Mouse (Mus musculus) erythroid progenitor cell, adult 5-6 weeks (primary cell): Measurements from ENCODE around the gene Car10. TPM values are rescaled to one million over a fixed set of nuclear protein-coding genes. Genes with fewer than 3 reads are reported as not detected.

Experiments used
- ATAC-seq: replicated peaks from 2 replicates; pipeline ENCODE4 v1.8.0; 2016; ENCODE audit warnings: moderate number of reproducible peaks, mild to moderate bottlenecking, moderate TSS enrichment, inconsistent platforms; ENCODE audit not compliant: poor library complexity, low FRiP score, severe bottlenecking
- total RNA-seq, 2 experiments: library from RNA; stranded (forward) in 1 of 2; stranded (reverse) in 1 of 2; fragments of 150-400 nt in 1 of 2; fragments of 186-747, 209-891 nt in 1 of 2; gene quantifications; 2 replicates each; pipeline versions ENCODE4 v1.2.3 to v1.2.4; 2015 to 2017; ENCODE audit warnings: low replicate concordance in 2 of 2

The Car10 gene
- total RNA-seq, 2 experiments from 2014 or later: not detected

GRCm38 (mm10) chr11:93144544-93144943, 46.7 kb downstream of the Car10 start:
- ATAC-seq: no peak

DNA sequence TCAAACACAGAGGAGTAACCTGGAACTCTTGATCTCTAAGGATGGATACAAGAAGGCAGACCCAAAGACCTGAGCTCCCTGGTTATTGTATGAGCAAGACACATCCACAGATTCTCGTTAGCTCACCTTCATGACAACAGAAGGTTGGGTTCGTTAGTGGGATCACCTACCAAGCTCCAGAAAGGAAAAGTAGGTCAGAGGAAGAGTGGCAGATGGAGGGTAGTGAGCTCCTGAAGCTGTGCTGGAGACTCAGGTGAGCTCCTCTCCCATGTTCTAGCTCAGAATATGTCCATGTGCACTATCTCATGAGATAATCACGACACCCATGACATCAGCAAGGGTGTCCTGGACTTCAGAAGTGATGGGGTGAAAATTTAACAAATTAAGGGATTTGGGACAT, 57.1 kb downstream of the Car10 start:
- ATAC-seq: no peak

GRCm38 (mm10) chr11:93172430-93172829, 74.6 kb downstream of the Car10 start:
- ATAC-seq: no peak

- no peak for ATAC-seq
Measured at GRCm38 (mm10) chr11:93173533-93174308, 75.9 kb downstream of the Car10 start.

- ATAC-seq: no peak
Measured at GRCm38 (mm10) chr11:93185477-93185876, 87.6 kb downstream of the Car10 start.

- no peak for ATAC-seq
Measured at GRCm38 (mm10) chr11:93186163-93186562, 88.3 kb downstream of the Car10 start.

GRCm38 (mm10) chr11:93188621-93189020, 90.8 kb downstream of the Car10 start:
- ATAC-seq: no peak

- ATAC-seq: no peak
Measured at GRCm38 (mm10) chr11:93200046-93200445, 102.2 kb downstream of the Car10 start.

- no peak for ATAC-seq
Measured at GRCm38 (mm10) chr11:93217457-93217856, 119.6 kb downstream of the Car10 start.

GRCm38 (mm10) chr11:93230057-93230456, 132.2 kb downstream of the Car10 start:
- no peak for ATAC-seq

- ATAC-seq: no peak
Measured at GRCm38 (mm10) chr11:93249771-93250265, 152.0 kb downstream of the Car10 start.

DNA sequence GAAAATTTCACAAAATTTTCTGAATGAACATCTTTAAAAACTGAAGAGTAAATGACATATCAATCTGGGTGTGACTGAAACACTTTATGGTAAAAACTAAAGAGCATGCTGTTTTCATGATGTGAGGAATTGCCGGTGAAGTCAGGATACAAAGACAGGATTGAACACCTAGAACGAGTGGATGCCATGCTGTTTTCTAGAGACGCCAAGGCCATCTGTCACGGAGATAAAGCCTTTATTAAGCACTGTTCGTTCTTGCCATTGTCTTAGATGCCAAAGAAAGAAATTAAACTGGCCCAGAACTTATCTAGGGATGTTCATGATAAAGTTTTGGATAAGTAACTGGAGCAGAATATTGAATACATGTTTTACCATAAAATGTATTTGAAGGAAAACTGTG, 153.9 kb downstream of the Car10 start:
- no peak for ATAC-seq

- ATAC-seq: no peak
Measured at GRCm38 (mm10) chr11:93263979-93264378, 166.2 kb downstream of the Car10 start.

DNA sequence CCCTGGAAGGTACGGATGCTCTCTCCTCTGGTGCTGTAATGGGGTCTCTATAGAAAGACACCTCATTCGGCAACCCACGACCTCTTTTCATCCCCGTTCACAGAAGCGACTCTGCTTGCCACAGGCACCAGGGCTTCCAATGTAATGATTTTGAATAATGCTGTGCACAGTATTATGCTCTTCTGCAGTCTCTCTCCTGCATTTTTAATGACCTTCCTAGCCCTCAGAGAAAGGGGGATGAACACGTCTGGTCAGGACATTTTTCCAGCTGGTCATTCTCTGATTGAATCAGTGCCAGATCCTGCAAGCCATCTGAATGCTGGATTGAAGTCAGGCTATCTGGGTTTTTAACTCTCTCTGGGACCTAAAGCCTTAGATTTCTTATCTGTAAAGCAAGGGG, 174.2 kb downstream of the Car10 start:
- ATAC-seq: no peak

DNA sequence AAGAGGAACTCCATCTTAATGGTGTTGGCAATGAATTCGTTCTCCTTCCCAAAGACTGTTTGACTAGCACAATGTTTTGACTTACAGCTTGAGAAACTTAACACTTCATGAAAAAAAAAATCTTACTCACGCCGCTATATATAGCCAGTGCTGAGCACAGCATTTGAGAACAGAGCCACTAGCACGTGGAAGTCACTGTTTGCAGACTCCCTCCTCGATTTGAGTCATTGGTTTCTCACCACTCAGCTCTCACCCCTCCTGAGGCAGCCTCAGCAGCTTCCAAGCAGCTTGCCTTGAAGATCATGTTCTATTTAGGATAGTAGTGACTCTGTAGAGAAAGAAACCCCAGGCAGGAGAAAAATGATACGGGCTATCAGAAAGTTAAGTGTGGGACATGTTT, 176.1 kb downstream of the Car10 start:
- no peak for ATAC-seq

DNA sequence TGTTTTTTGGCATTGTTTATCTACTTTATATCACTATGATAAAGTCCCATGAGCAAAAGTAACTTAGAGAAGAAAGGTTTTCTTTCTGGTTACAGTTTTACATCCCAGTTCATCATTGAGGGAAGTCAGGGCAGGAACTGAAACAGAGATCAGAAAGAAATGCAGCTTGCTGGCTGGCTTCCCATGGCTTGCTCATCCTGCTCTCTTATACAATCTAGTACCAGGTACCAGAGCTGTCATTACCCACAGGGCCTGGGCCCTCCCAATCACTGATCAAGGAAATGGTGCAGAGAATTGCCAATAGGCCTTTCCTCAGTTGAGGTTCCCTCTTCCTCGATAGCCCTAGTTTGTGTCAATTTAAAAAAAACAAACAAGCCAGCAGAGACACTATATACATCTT, 195.8 kb downstream of the Car10 start:
- ATAC-seq: no peak

DNA sequence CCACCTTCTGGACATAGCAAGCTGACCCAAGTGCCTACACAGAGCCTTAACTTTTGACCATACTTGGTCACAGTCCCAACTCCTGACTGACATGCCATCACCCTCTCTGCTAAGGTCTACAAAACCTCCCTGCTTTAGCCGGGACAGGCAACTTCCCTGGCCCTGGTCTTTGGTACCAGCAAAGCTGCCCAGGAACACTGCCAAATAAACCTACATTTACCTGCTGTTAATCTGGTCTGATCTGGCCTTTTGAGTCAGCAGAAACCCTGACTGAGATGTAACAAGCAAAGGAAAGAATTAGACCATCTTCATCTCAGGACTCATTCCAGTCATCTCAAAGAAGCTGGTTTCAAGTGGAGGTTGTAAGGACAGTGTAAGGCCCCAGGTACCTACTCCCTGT, 212.2 kb downstream of the Car10 start:
- no peak for ATAC-seq

DNA sequence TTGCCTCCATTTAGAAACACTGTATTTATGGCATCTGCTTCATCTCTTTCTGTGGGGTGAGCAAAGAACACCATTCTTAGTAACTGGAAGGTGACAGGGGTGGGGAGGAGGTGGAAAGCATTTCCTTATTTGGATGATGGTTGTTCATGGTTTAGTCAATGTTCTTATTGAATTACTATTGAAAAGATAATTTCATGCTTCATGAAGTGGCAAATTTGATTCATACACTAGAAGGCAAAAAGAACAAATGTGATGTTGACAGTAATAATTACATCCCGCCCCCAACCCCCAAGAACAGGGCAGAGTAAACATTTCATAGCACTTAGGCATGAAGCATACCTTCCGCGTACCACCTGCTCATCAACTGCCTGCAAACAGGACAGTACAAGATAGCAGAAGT, 239.9 kb downstream of the Car10 start:
- ATAC-seq: no peak

- no peak for ATAC-seq
Measured at GRCm38 (mm10) chr11:93343961-93344360, 246.1 kb downstream of the Car10 start.

GRCm38 (mm10) chr11:93344869-93345268, 247.0 kb downstream of the Car10 start:
- no peak for ATAC-seq

GRCm38 (mm10) chr11:93361576-93361975, 263.7 kb downstream of the Car10 start:
- ATAC-seq: no peak

GRCm38 (mm10) chr11:93364171-93364570, 266.3 kb downstream of the Car10 start:
- ATAC-seq: no peak
